Mouse (Mus musculus): ENCODE data around the gene Tmem35b. TPM values are rescaled to one million over a fixed set of nuclear protein-coding genes. Genes with fewer than 3 reads are reported as not detected.

Gene Tmem35b
- polyA plus RNA-seq, 1 experiment from 2014 or later: 21.0 TPM

- peaks cover 14% of the 10 kb centered on the region for H3K4me1 ChIP-seq (replicated peaks; ENCODE audit: control insufficient read depth, insufficient read depth, low read length)
- H3K4me2 ChIP-seq (ENCODE audit: low read depth, low read length): no peak overlapping the region
- no peak for ATAC-seq (ENCODE audit: low read depth)
- no peak overlapping the region for H3K9ac ChIP-seq (ENCODE audit: low read length)
- H3K9me3 ChIP-seq (ENCODE audit: control insufficient read depth, low read length): no peaks in the 10 kb centered on the region
- peaks cover 35% of the 10 kb centered on the region for H3K27me3 ChIP-seq (ENCODE audit: control insufficient read depth, insufficient read depth, low read depth, low read length)
- H3K36me3 ChIP-seq (ENCODE audit: control insufficient read depth, insufficient read depth, low read length): no peaks in the 10 kb centered on the region
- WGBS: 39% methylated on average over 4 of the region's 4 CpGs
- no peak overlapping the region for H3K4me3 ChIP-seq (ENCODE audit: low read length)
- H3K27ac ChIP-seq (ENCODE audit: low read length): no peak overlapping the region
Measured at GRCm38 (mm10) chr4:127171341-127171905, 47.9 kb downstream of the Tmem35b start.

GRCm38 (mm10) chr4:127172119-127172518, 48.6 kb downstream of the Tmem35b start:
- H3K9me3 ChIP-seq (ENCODE audit: control insufficient read depth, low read length): no peaks in the 10 kb centered on the region

GRCm38 (mm10) chr4:127172614-127173013, 49.1 kb downstream of the Tmem35b start:
- WGBS: 54% methylated on average over 4 of the region's 4 CpGs
- Histone ChIP-seq H3K9me3 (ENCODE audit: control insufficient read depth, low read length) (no peaks in the 10 kb centered on the region), H3K4me1 (replicated peaks; ENCODE audit: control insufficient read depth, insufficient read depth, low read length) (peaks cover 14% of the 10 kb centered on the region), H3K9ac (ENCODE audit: low read length) (no peak overlapping the region), H3K27me3 (ENCODE audit: control insufficient read depth, insufficient read depth, low read depth, low read length) (peaks cover 30% of the 10 kb centered on the region), H3K4me3 (ENCODE audit: low read length) (no peak overlapping the region), H3K4me2 (ENCODE audit: low read depth, low read length) (no peak overlapping the region), H3K27ac (ENCODE audit: low read length) (no peak overlapping the region), H3K36me3 (ENCODE audit: control insufficient read depth, insufficient read depth, low read length) (no peaks in the 10 kb centered on the region)
- no peak for ATAC-seq (ENCODE audit: low read depth)

More at GRCm38 (mm10) chr4:127172119-127172518, 48.6 kb downstream of the Tmem35b start:
- H3K4me1 ChIP-seq (replicated peaks; ENCODE audit: control insufficient read depth, insufficient read depth, low read length): peaks cover 14% of the 10 kb centered on the region
- H3K36me3 ChIP-seq (ENCODE audit: control insufficient read depth, insufficient read depth, low read length): no peaks in the 10 kb centered on the region
- ATAC-seq (ENCODE audit: low read depth): no peak
- no peak overlapping the region for H3K9ac ChIP-seq (ENCODE audit: low read length)
- H3K4me3 ChIP-seq (ENCODE audit: low read length): no peak overlapping the region
- H3K27me3 ChIP-seq (ENCODE audit: control insufficient read depth, insufficient read depth, low read depth, low read length): peaks cover 35% of the 10 kb centered on the region
- WGBS: 19% methylated on average over 7 of the region's 7 CpGs
- no peak overlapping the region for H3K27ac ChIP-seq (ENCODE audit: low read length)
- no peak overlapping the region for H3K4me2 ChIP-seq (ENCODE audit: low read depth, low read length)

GRCm38 (mm10) chr4:127173461-127173860, 50.0 kb downstream of the Tmem35b start:
- H3K36me3 ChIP-seq (ENCODE audit: control insufficient read depth, insufficient read depth, low read length): no peaks in the 10 kb centered on the region
- H3K9me3 ChIP-seq (ENCODE audit: control insufficient read depth, low read length): no peaks in the 10 kb centered on the region
- peaks cover 8% of the 10 kb centered on the region for H3K4me1 ChIP-seq (replicated peaks; ENCODE audit: control insufficient read depth, insufficient read depth, low read length)
- H3K4me2 ChIP-seq (ENCODE audit: low read depth, low read length): no peak overlapping the region
- 1% methylated on average over 8 of the region's 8 CpGs for WGBS
- no peak overlapping the region for H3K9ac ChIP-seq (ENCODE audit: low read length)
- H3K27me3 ChIP-seq (ENCODE audit: control insufficient read depth, insufficient read depth, low read depth, low read length): peaks cover 21% of the 10 kb centered on the region
- ATAC-seq (ENCODE audit: low read depth): no peak
- no peak overlapping the region for H3K4me3 ChIP-seq (ENCODE audit: low read length)
- H3K27ac ChIP-seq (ENCODE audit: low read length): no peak overlapping the region

GRCm38 (mm10) chr4:127174075-127174899, 50.8 kb downstream of the Tmem35b start:
- WGBS: 54% methylated on average over 8 of the region's 8 CpGs
- Histone ChIP-seq H3K27me3 (ENCODE audit: control insufficient read depth, insufficient read depth, low read depth, low read length) (peaks cover 18% of the 10 kb centered on the region), H3K27ac (ENCODE audit: low read length) (no peak overlapping the region)

GRCm38 (mm10) chr4:127174900-127175278, 51.4 kb downstream of the Tmem35b start:
- Histone ChIP-seq H3K4me3 (ENCODE audit: low read length) (no peak overlapping the region), H3K4me2 (ENCODE audit: low read depth, low read length) (no peak overlapping the region), H3K4me1 (replicated peaks; ENCODE audit: control insufficient read depth, insufficient read depth, low read length) (no peaks in the 10 kb centered on the region; the same call in 1 of the 2 replicates), H3K27me3 (ENCODE audit: control insufficient read depth, insufficient read depth, low read depth, low read length) (peaks cover 15% of the 10 kb centered on the region), H3K27ac (ENCODE audit: low read length) (no peak overlapping the region), H3K36me3 (ENCODE audit: control insufficient read depth, insufficient read depth, low read length) (no peaks in the 10 kb centered on the region), H3K9me3 (ENCODE audit: control insufficient read depth, low read length) (no peaks in the 10 kb centered on the region), H3K9ac (ENCODE audit: low read length) (no peak overlapping the region)
- ATAC-seq (ENCODE audit: low read depth): no peak
- 47% methylated on average over 4 of the region's 4 CpGs for WGBS

More at GRCm38 (mm10) chr4:127174075-127174899, 50.8 kb downstream of the Tmem35b start:
- no peak for ATAC-seq (ENCODE audit: low read depth)
- Histone ChIP-seq H3K9me3 (ENCODE audit: control insufficient read depth, low read length) (no peaks in the 10 kb centered on the region), H3K4me2 (ENCODE audit: low read depth, low read length) (no peak overlapping the region), H3K36me3 (ENCODE audit: control insufficient read depth, insufficient read depth, low read length) (no peaks in the 10 kb centered on the region), H3K9ac (ENCODE audit: low read length) (no peak overlapping the region), H3K4me3 (ENCODE audit: low read length) (no peak overlapping the region), H3K4me1 (replicated peaks; ENCODE audit: control insufficient read depth, insufficient read depth, low read length) (peaks cover 6% of the 10 kb centered on the region; the same call in 1 of the 2 replicates)

GRCm38 (mm10) chr4:127177961-127178360, 54.5 kb downstream of the Tmem35b start:
- Histone ChIP-seq H3K9me3 (ENCODE audit: control insufficient read depth, low read length) (no peaks in the 10 kb centered on the region), H3K4me2 (ENCODE audit: low read depth, low read length) (no peak overlapping the region), H3K4me3 (ENCODE audit: low read length) (no peak overlapping the region), H3K9ac (ENCODE audit: low read length) (no peak overlapping the region), H3K27me3 (ENCODE audit: control insufficient read depth, insufficient read depth, low read depth, low read length) (peaks cover 3% of the 10 kb centered on the region; the same call in 1 of the 2 replicates), H3K27ac (ENCODE audit: low read length) (no peak overlapping the region), H3K36me3 (ENCODE audit: control insufficient read depth, insufficient read depth, low read length) (no peaks in the 10 kb centered on the region), H3K4me1 (replicated peaks; ENCODE audit: control insufficient read depth, insufficient read depth, low read length) (no peaks in the 10 kb centered on the region)
- WGBS: 65% methylated on average over 11 of the region's 11 CpGs
- no peak for ATAC-seq (ENCODE audit: low read depth)

GRCm38 (mm10) chr4:127178671-127179070, 55.2 kb downstream of the Tmem35b start:
- Histone ChIP-seq H3K27me3 (ENCODE audit: control insufficient read depth, insufficient read depth, low read depth, low read length) (peaks cover 3% of the 10 kb centered on the region; the same call in 1 of the 2 replicates), H3K4me1 (replicated peaks; ENCODE audit: control insufficient read depth, insufficient read depth, low read length) (no peaks in the 10 kb centered on the region), H3K4me3 (ENCODE audit: low read length) (no peak overlapping the region), H3K27ac (ENCODE audit: low read length) (no peak overlapping the region), H3K36me3 (ENCODE audit: control insufficient read depth, insufficient read depth, low read length) (no peaks in the 10 kb centered on the region), H3K9ac (ENCODE audit: low read length) (no peak overlapping the region), H3K4me2 (ENCODE audit: low read depth, low read length) (no peak overlapping the region), H3K9me3 (ENCODE audit: control insufficient read depth, low read length) (no peaks in the 10 kb centered on the region)
- 44% methylated on average over 9 of the region's 9 CpGs for WGBS
- ATAC-seq (ENCODE audit: low read depth): no peak
